Mouse (Mus musculus) adrenal gland, postnatal 25 days (tissue): ENCODE results near the gene Rabep1. TPM values are rescaled to one million over a fixed set of nuclear protein-coding genes. Genes with fewer than 3 reads are reported as not detected.
"Not testable (repeated sequence)": the region's sequence is repeated elsewhere in the genome, so short reads cannot be mapped to it uniquely, and the experiment has no call there.

Source experiments
- DNase-seq: peaks from one replicate; pipeline ENCODE4 v3.0.0; 2021; ENCODE audit warnings: mixed read lengths
- total RNA-seq: library from RNA; stranded (reverse); gene quantifications from 2 replicates; pipeline ENCODE4 v1.2.3, GENCODE M21; 2021

Gene Rabep1
- total RNA-seq, 1 experiment from 2014 or later: 181 TPM

- DNase-seq: no peak
Measured at GRCm38 (mm10) chr11:70891616-70892015, 47.0 kb downstream of the Rabep1 start.

GRCm38 (mm10) chr11:70897680-70898079, 53.1 kb downstream of the Rabep1 start:
- DNase-seq: no peak

- not testable (repeated sequence) for DNase-seq
Measured at GRCm38 (mm10) chr11:70898182-70898581, 53.6 kb downstream of the Rabep1 start.

DNA sequence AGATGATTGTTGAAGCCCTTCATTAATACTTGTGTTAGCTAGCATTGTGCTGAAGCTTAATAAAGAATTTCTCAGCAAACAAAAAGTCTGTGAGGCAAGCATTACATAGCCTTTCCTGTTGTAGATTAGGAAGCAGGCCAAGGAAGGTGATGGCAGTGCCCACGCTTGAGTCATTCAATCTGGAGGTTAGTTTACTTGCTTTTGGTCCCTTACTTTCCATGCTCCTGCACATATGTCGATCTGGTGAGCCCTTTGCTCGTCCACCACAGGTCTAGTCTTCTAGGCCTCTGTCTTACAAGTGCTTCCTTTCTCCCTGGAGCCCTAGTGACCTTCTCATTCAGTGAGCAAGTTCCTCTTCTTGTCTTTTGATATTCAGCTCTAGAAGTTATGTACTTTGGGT, 62.1 kb downstream of the Rabep1 start:
- DNase-seq: no peak

GRCm38 (mm10) chr11:70911323-70911722, 66.7 kb downstream of the Rabep1 start:
- no peak for DNase-seq

DNA sequence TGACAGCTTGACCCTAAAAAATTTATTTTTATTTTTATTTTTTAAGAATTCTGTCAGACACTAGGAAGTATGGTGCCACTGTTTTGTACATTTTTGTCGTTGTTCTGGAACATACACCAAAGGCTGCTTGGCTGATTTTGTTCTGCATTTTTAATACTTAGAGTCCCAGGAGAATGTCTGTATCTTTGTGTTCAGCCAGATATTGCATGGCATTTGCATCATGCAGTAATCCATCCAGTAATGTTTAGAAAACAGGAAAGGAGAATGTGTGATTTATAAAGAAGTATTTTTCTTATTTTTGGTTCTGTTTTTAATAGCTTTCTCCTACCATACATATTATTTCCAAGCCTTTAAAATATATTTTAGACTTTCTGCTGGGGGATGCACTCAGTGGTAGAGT, 67.3 kb downstream of the Rabep1 start:
- DNase-seq: no peak

GRCm38 (mm10) chr11:70917896-70918295, 73.3 kb downstream of the Rabep1 start:
- DNase-seq: no peak

- no peak for DNase-seq
Measured at GRCm38 (mm10) chr11:70919524-70919923, 74.9 kb downstream of the Rabep1 start.

- no peak for DNase-seq
Measured at GRCm38 (mm10) chr11:70931461-70931860, 86.9 kb downstream of the Rabep1 start.

GRCm38 (mm10) chr11:70935316-70935715, 90.7 kb downstream of the Rabep1 start:
- DNase-seq: no peak

GRCm38 (mm10) chr11:70942596-70942995, 98.0 kb downstream of the Rabep1 start:
- DNase-seq: no peak

GRCm38 (mm10) chr11:70943651-70944050, 99.1 kb downstream of the Rabep1 start:
- DNase-seq: no peak

DNA sequence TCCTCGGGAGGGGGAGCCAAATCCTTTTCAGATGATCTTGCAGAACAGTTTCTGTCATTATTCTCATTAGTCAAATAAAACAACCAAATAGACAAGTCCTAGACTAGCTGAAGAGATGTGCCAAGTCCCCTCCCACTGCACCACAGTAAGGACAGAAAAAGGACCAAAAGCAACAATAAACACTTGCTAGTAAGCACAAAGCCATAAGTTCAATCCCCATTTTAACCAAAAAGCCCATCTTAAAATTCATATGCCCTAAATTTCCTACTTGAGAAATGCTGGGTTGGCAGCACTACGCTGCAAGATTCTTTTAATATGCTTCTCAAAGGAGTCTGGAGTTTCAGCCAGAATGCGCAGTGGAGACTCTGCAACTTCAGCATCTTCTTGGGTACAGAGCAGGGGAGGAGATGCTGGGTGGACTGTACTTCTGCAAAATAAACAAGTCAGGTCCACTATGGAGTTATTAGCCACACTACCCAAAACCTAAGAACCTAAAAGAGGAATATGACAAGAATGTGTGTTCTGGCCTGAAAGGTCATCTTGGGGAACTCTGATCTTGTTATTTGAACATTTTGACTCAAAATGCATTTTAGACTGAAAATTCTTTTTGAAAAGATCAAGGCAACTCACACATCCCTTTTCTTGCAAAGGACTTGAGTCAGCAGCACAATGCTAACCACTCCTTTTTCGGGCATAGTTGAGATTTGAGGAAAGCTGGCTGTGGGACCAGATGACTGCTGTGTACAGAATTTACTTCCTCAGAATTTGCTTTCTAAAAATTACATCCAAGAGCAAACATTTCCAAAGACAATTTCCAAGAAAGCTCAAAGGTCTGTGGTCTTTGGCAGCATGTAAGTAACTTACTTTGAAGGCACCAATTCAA, 100.6 kb downstream of the Rabep1 start:
- DNase-seq: no peak

DNA sequence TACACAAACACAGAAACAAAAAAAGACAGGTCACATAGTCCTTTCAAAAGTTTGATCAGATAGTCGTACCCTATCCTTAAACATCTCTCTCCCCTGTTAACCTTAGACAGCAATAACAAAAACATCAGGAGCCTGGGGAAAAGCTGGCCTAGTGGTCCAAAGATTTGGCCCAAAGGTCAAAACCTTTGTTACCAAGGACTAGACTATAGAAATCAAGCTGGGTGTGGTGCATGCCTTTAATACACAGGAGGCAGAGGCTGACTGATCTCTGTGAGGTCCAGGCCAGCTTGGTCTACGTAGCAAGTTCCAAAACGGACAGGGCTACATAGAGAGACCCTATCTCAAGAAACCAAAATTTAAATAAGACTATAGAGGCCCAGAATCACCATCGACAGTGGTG, 110.1 kb downstream of the Rabep1 start:
- no peak for DNase-seq

GRCm38 (mm10) chr11:70960786-70961554, 116.4 kb downstream of the Rabep1 start:
- no peak for DNase-seq

GRCm38 (mm10) chr11:70964222-70964907, 119.8 kb downstream of the Rabep1 start:
- no peak for DNase-seq

- no peak for DNase-seq
Measured at GRCm38 (mm10) chr11:70969271-70969794, 124.8 kb downstream of the Rabep1 start.

DNA sequence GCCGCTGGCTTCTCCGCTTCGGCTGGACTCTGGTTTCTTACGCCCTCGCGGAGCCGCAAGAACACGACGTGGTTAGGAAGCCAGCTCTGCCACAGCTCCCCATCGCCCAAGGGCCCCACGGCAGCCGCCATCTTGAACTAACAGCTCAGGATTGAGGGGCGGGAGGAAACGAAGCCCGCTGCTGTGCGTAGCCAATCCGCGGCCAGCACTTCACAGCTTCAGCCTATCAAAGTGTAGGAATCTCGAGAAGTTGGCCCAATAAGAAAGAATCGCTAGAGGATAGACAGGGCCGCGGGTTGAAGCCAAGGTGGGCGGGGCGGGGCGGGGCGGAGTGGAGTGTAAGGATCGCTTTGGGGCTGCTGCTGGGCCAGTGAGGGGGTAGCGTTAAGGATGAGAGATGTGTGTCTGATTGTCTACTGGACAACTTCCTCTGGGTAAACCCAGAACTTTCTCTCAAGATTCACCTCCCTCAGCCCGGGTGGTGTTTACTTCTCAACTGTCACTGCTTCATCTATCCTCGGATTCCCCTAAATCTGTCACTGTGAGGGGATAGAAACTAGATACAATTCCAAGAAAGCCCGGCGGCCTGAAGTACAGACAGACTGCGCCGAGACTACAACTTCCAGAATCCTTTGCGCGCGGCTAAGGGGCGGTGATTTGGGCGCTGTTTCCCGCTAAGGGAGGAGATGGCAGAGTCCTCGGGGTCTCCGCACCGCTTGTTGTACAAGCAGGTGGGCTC, 125.4 kb downstream of the Rabep1 start, which contains the start of the genes Nup88 and Rpain:
Nup88 (minus strand) TSS at position 153 of the 739 bp plus-strand sequence.
Rpain (plus strand) TSS at position 393 of the 739 bp plus-strand sequence.
- peak; percentile 89 for DNase-seq

GRCm38 (mm10) chr11:70970560-70971540, 126.3 kb downstream of the Rabep1 start:
- DNase-seq: no peak

GRCm38 (mm10) chr11:70972586-70972985, 128.0 kb downstream of the Rabep1 start:
- DNase-seq: no peak
